Mouse (Mus musculus) frontal cortex, postnatal 36 days (tissue): ENCODE data around the gene Olfr1132.
"Not testable (repeated sequence)": the region's sequence is repeated elsewhere in the genome, so short reads cannot be mapped to it uniquely, and the experiment has no call there.

ENCODE experiments used
- DNase-seq, 2 experiments: peaks; one replicate each; pipeline ENCODE4 v3.0.0; 2022; ENCODE audit warnings: low spot score in 2 of 2

The Olfr1132 gene

DNA sequence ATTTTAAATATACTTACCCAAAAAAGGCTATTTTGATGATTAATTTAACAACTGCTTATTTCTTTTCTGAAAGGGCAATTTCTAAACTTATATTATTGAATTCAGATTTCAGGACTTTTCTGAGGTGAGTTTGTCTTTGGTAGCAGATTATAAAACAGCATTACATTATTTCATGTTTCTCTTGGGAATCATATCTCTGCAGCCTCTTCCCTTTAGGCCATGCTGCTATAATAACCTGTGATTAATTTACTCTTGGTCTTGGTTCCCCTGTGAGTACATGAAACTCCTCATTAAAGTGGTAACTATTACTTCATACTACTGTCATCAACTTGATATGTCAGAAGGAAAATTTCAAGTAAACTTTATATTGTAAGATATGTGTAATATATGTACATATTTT is at the start of gene Olfr1132:
Olfr1132 (minus strand) TSS at position 101 of the 400 bp plus-strand sequence.
- DNase-seq = no peak

DNA sequence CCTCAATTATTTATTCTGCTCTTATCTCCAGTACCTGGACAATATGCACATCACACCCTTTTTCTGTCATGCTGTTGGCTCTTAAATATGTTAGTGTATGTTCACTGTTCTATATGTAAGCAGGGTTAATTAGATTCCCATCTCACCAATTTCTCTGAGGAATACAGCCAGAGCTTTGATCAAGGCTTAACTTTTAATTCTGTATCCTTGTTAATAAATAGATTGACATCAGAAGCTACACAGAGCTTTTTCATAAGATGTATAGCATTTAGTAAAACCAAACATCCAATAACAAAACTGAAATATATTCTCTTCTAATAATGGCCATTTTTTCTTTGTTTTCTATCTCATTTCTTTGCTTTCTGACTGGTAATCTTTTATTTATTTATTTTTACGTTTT is 36.2 kb upstream of the Olfr1132 start, which contains the start of gene Olfr1135:
Olfr1135 (minus strand) TSS at position 101 of the 400 bp plus-strand sequence.
- no peak for DNase-seq

- no peak for DNase-seq
Measured at GRCm38 (mm10) chr2:87658360-87658759, 21.0 kb upstream of the Olfr1132 start, which contains the start of gene Olfr1134. Gene Olfr1134 (minus strand): TSS chr2:87658460.

GRCm38 (mm10) chr2:87647274-87647673 is 9.9 kb upstream of the Olfr1132 start, which contains the start of gene Olfr1133:
Gene Olfr1133 (minus strand): TSS chr2:87647374.
- no peak for DNase-seq

DNA sequence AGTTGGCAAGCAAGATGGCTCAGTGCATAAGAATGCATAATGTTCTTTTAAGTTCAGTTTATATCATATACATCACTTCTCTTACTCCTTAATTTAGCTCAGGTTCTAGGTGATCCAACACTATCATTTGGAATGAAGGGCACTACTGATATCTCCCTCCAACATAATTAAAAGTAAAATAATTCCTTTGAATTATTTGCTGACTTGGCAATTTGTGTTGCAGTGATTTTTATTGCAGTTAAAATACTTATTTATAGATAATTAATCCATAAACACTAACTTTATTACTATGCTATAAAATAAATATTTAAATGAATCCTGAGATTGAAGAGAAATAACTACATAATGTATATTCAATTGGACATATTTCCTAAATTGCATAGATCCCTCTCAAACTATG is 5.1 kb upstream of the Olfr1132 start:
- no peak for DNase-seq

DNA sequence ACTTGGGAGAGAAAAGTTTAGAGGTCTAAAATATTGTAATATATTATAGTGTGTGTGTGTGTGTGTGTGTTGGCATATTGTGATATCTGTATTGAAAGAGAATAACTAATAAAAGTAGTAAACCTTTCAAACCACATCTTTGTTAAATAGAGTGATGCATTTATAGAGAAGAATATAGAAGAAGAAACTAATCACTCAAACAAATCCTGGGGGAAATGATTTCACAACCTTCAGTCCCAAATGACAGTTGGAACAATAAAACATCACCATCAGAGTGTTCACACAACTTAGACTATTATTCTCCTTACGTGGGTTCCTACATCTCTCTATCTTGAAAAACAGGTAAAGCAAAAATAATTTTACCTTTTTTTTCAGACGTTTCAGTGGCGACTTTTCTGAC is 10.5 kb downstream of the Olfr1132 start, which contains the start of gene Olfr1131:
Olfr1131 (plus strand) TSS at position 301 of the 400 bp plus-strand sequence.
- DNase-seq = no peak

- not testable (repeated sequence) for DNase-seq
Measured at GRCm38 (mm10) chr2:87605912-87606311, 31.4 kb downstream of the Olfr1132 start, which contains the start of gene Olfr1130. Gene Olfr1130 (plus strand): TSS chr2:87606212.
